Mouse (Mus musculus) intestine, embryonic 15.5 days (tissue): ENCODE data around the gene Adgrg7. TPM values are rescaled to one million over a fixed set of nuclear protein-coding genes. Genes with fewer than 3 reads are reported as not detected.

Experiments
- ATAC-seq: fragments of 200-750 bp; cut with Nextera tagmentation; 2 replicates; pipeline ENCODE4 v1.8.0; 2017; ENCODE audit warnings: moderate TSS enrichment, moderate library complexity
- H3K27ac ChIP-seq: fragments of 300-500 bp; sonication (generic); 2 replicates; pipeline ENCODE4 v1.5.1; 2015; ENCODE audit warnings: mild to moderate bottlenecking, inconsistent platforms
- H3K27me3 ChIP-seq: fragments of 300-500 bp; sonication (generic); replicated peaks from 2 replicates; pipeline ENCODE4 v1.6.1; 2015; ENCODE audit warnings: inconsistent platforms
- H3K36me3 ChIP-seq: fragments of 300-500 bp; sonication (generic); 2 replicates; pipeline ENCODE4 v1.6.1; 2015; ENCODE audit warnings: inconsistent platforms
- H3K4me1 ChIP-seq: fragments of 300-500 bp; sonication (generic); replicated peaks from 2 replicates; pipeline ENCODE4 v1.6.1; 2015; ENCODE audit warnings: inconsistent platforms
- H3K4me2 ChIP-seq: fragments of 300-500 bp; sonication (generic); replicated peaks from 2 replicates; pipeline ENCODE4 v1.6.1; 2015; ENCODE audit warnings: mild to moderate bottlenecking, inconsistent platforms
- H3K4me3 ChIP-seq: fragments of 300-500 bp; sonication (generic); replicated peaks from 2 replicates; pipeline ENCODE4 v1.5.1; 2015; ENCODE audit warnings: inconsistent platforms
- H3K9ac ChIP-seq: fragments of 300-500 bp; sonication (generic); 2 replicates; pipeline ENCODE4 v1.6.1; 2015; ENCODE audit warnings: inconsistent platforms
- H3K9me3 ChIP-seq: fragments of 300-500 bp; sonication (generic); 2 replicates; pipeline ENCODE4 v1.6.1; 2016; ENCODE audit warnings: inconsistent platforms
- WGBS: fragments of 180-500 bp; shearing (Covaris S2); methylation state at CpG from one replicate; pipeline ENCODE4 v1.1.7; 2015; 5-methylcytosine and 5-hydroxymethylcytosine counted together
- polyA plus RNA-seq: library from polyadenylated mRNA; unstranded; fragments of >200 nt; fragmentation: Nextera tagmentation; extraction: Ambion mirVana; gene quantifications from 2 replicates; pipeline ENCODE4 v1.2.1, GENCODE M21; 2015

Gene Adgrg7
- polyA plus RNA-seq, 1 experiment from 2014 or later: 4.6 TPM

- H3K4me1 ChIP-seq: no peaks in the 10 kb centered on the region
- H3K27me3 ChIP-seq: no peaks in the 10 kb centered on the region
- peak; percentile 69 for ATAC-seq
- H3K4me3 ChIP-seq: no peak overlapping the region
- no peak overlapping the region for H3K27ac ChIP-seq
- no peaks in the 10 kb centered on the region for H3K9me3 ChIP-seq
- no peak overlapping the region for H3K9ac ChIP-seq
- 43% methylated on average over 10 of the region's 10 CpGs for WGBS
- no peaks in the 10 kb centered on the region for H3K36me3 ChIP-seq
- H3K4me2 ChIP-seq: no peak overlapping the region
Measured at GRCm38 (mm10) chr16:56771163-56772105, 24.2 kb downstream of the Adgrg7 start.

- no peak for ATAC-seq
- no peak overlapping the region for H3K9ac ChIP-seq
Measured at GRCm38 (mm10) chr16:56729060-56729459, 66.6 kb downstream of the Adgrg7 start.

GRCm38 (mm10) chr16:56724927-56725326 is 70.7 kb downstream of the Adgrg7 start:
- H3K4me2 ChIP-seq: 0 out of 2 replicates have a peak overlapping the region, but pooled peaks have one; percentile 11
- 40% methylated on average over 10 of the region's 10 CpGs for WGBS
- H3K4me1 ChIP-seq: no peaks in the 10 kb centered on the region
- no peaks in the 10 kb centered on the region for H3K9me3 ChIP-seq
- ATAC-seq: no peak
- H3K36me3 ChIP-seq: no peaks in the 10 kb centered on the region
- H3K9ac ChIP-seq: no peak overlapping the region
- H3K27ac ChIP-seq: no peak overlapping the region
- no peaks in the 10 kb centered on the region for H3K27me3 ChIP-seq
- no peak overlapping the region for H3K4me3 ChIP-seq

More at GRCm38 (mm10) chr16:56729060-56729459, 66.6 kb downstream of the Adgrg7 start:
- H3K4me1 ChIP-seq: no peaks in the 10 kb centered on the region
- no peak overlapping the region for H3K27ac ChIP-seq
- H3K27me3 ChIP-seq: no peaks in the 10 kb centered on the region
- 52% methylated on average over 1 of the region's 1 CpGs for WGBS
- H3K4me3 ChIP-seq: no peak overlapping the region
- H3K9me3 ChIP-seq: no peaks in the 10 kb centered on the region
- H3K36me3 ChIP-seq: no peaks in the 10 kb centered on the region
- no peak overlapping the region for H3K4me2 ChIP-seq

GRCm38 (mm10) chr16:56722357-56722756 is 73.3 kb downstream of the Adgrg7 start:
- Histone ChIP-seq H3K4me2 (no peak overlapping the region), H3K4me1 (no peaks in the 10 kb centered on the region), H3K36me3 (no peaks in the 10 kb centered on the region), H3K27ac (no peak overlapping the region), H3K9me3 (no peaks in the 10 kb centered on the region), H3K9ac (no peak overlapping the region), H3K27me3 (no peaks in the 10 kb centered on the region), H3K4me3 (no peak overlapping the region)
- 40% methylated on average over 4 of the region's 4 CpGs for WGBS
- no peak for ATAC-seq

- ATAC-seq: peak; percentile 32; the same call in 1 of the 2 replicates
- Histone ChIP-seq H3K27me3 (no peaks in the 10 kb centered on the region), H3K9ac (no peak overlapping the region), H3K36me3 (no peaks in the 10 kb centered on the region), H3K4me1 (0 out of 2 replicates have a peak, but pooled peaks cover 2% of the 10 kb centered on the region), H3K4me3 (no peak overlapping the region), H3K9me3 (no peaks in the 10 kb centered on the region), H3K27ac (no peak overlapping the region), H3K4me2 (no peak overlapping the region)
Measured at GRCm38 (mm10) chr16:56719031-56719430, 76.6 kb downstream of the Adgrg7 start.

GRCm38 (mm10) chr16:56717224-56718200 is 78.1 kb downstream of the Adgrg7 start, which contains the start of gene Tfg:
Gene Tfg, minus strand, starts transcription at chr16:56717450.
- ATAC-seq: peak; percentile 93
- H3K4me3 ChIP-seq: peak within 1 kb of the TSS; percentile 70
- peak within 1 kb of the TSS; percentile 64 for H3K4me2 ChIP-seq
- H3K9me3 ChIP-seq: no peaks in the 10 kb centered on the region
- WGBS: under 1% methylated on average over 62 of the region's 62 CpGs
- 0 out of 2 replicates have a peak, but pooled peaks cover 2% of the 10 kb centered on the region for H3K4me1 ChIP-seq
- H3K36me3 ChIP-seq: no peaks in the 10 kb centered on the region
- H3K9ac ChIP-seq: peak within 1 kb of the TSS; percentile 77
- H3K27ac ChIP-seq: peak within 1 kb of the TSS; percentile 92
- no peaks in the 10 kb centered on the region for H3K27me3 ChIP-seq

- WGBS: under 1% methylated on average over 37 of the region's 38 CpGs
- H3K27ac ChIP-seq: peak overlapping the region; percentile 92
- H3K9me3 ChIP-seq: no peaks in the 10 kb centered on the region
- peak overlapping the region; percentile 77 for H3K9ac ChIP-seq
- ATAC-seq: peak; percentile 81
- peak overlapping the region; percentile 70 for H3K4me3 ChIP-seq
- 0 out of 2 replicates have a peak, but pooled peaks cover 2% of the 10 kb centered on the region for H3K4me1 ChIP-seq
- H3K4me2 ChIP-seq: peak overlapping the region; percentile 56
- no peaks in the 10 kb centered on the region for H3K27me3 ChIP-seq
- 0 out of 2 replicates have a peak, but pooled peaks cover 3% of the 10 kb centered on the region for H3K36me3 ChIP-seq
Measured at GRCm38 (mm10) chr16:56716557-56717179, 79.0 kb downstream of the Adgrg7 start.

GRCm38 (mm10) chr16:56715608-56716007 is 80.0 kb downstream of the Adgrg7 start:
- no peaks in the 10 kb centered on the region for H3K9me3 ChIP-seq
- no peak overlapping the region for H3K27ac ChIP-seq
- peak overlapping the region; percentile 70 for H3K4me3 ChIP-seq
- H3K9ac ChIP-seq: 0 out of 2 replicates have a peak overlapping the region, but pooled peaks have one; percentile 77
- WGBS: 57% methylated on average over 3 of the region's 3 CpGs
- H3K4me2 ChIP-seq: peak overlapping the region; percentile 56
- 0 out of 2 replicates have a peak, but pooled peaks cover 11% of the 10 kb centered on the region for H3K36me3 ChIP-seq
- H3K4me1 ChIP-seq: 0 out of 2 replicates have a peak, but pooled peaks cover 2% of the 10 kb centered on the region
- H3K27me3 ChIP-seq: no peaks in the 10 kb centered on the region
- ATAC-seq: no peak

GRCm38 (mm10) chr16:56710071-56710470 is 85.6 kb downstream of the Adgrg7 start:
- H3K36me3 ChIP-seq: peaks cover 21% of the 10 kb centered on the region; the same call in 1 of the 2 replicates
- no peak overlapping the region for H3K9ac ChIP-seq
- H3K4me3 ChIP-seq: no peak overlapping the region
- no peaks in the 10 kb centered on the region for H3K9me3 ChIP-seq
- H3K27me3 ChIP-seq: no peaks in the 10 kb centered on the region
- peak; percentile 52; the same call in 1 of the 2 replicates for ATAC-seq
- no peaks in the 10 kb centered on the region for H3K4me1 ChIP-seq
- no peak overlapping the region for H3K27ac ChIP-seq
- no peak overlapping the region for H3K4me2 ChIP-seq
- WGBS: 80% methylated on average over 3 of the region's 3 CpGs

GRCm38 (mm10) chr16:56705731-56706130 is 89.9 kb downstream of the Adgrg7 start:
- peaks cover 14% of the 10 kb centered on the region; the same call in 1 of the 2 replicates for H3K36me3 ChIP-seq
- ATAC-seq: no peak
- 82% methylated on average over 3 of the region's 3 CpGs for WGBS

GRCm38 (mm10) chr16:56700898-56701297 is 94.8 kb downstream of the Adgrg7 start:
- Histone ChIP-seq H3K9ac (no peak overlapping the region), H3K4me1 (no peaks in the 10 kb centered on the region), H3K36me3 (0 out of 2 replicates have a peak, but pooled peaks cover 7% of the 10 kb centered on the region), H3K4me2 (no peak overlapping the region), H3K9me3 (no peaks in the 10 kb centered on the region), H3K27ac (no peak overlapping the region), H3K4me3 (no peak overlapping the region), H3K27me3 (no peaks in the 10 kb centered on the region)
- WGBS: 92% methylated on average over 3 of the region's 3 CpGs
- ATAC-seq: no peak

More at GRCm38 (mm10) chr16:56705731-56706130, 89.9 kb downstream of the Adgrg7 start:
- no peaks in the 10 kb centered on the region for H3K9me3 ChIP-seq
- no peak overlapping the region for H3K4me2 ChIP-seq
- no peaks in the 10 kb centered on the region for H3K27me3 ChIP-seq
- no peak overlapping the region for H3K27ac ChIP-seq
- H3K9ac ChIP-seq: no peak overlapping the region
- H3K4me3 ChIP-seq: no peak overlapping the region
- no peaks in the 10 kb centered on the region for H3K4me1 ChIP-seq
